Mouse (Mus musculus) embryonic fibroblast, embryonic 13.5 days (primary cell): ENCODE data around the gene Cdt1.

Experiments
- CTCF ChIP-seq: IDR thresholded peaks from 2 replicates; pipeline ENCODE4 v1.5.1; 2011; ENCODE audit warnings: mild to moderate bottlenecking, control low read depth, low read length, moderate library complexity, borderline replicate concordance; ENCODE audit not compliant: insufficient read depth
- POLR2A ChIP-seq: IDR thresholded peaks from 2 replicates; pipeline ENCODE4 v1.6.1; 2011; ENCODE audit warnings: low read depth, mild to moderate bottlenecking, control low read depth, low read length, moderate library complexity

- no peak for TF ChIP-seq CTCF
- TF ChIP-seq POLR2A = peak; percentile 75
Observed at GRCm38 (mm10) chr8:122611295-122612133, 43.7 kb downstream of the Cdt1 start, which contains the start of the genes Galns and Trappc2l.
